Mouse (Mus musculus): Measurements from ENCODE around the gene Stab2.

DNA sequence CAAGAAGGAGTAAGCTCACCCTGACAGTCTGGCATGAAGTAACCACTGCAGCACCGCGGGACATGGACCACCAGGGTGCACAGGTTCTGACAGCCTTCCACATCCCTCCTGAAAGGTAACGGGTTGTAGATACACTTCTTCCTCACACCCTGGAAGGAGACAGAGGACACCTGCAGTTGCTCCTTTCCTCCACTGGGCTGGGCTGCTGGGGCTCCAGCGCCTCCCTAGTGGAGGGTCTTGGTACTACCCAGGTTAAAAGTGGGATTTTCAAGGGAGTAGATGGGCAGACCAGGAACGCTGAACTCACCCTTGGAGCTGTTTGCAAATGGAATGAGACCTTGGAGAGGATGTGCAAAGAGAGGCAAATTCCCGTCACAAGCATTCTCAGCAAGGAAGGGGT, 144.4 kb downstream of the Stab2 start:
- TF ChIP-seq JUND (conservative IDR thresholded peaks at IDR 0.05; ENCODE audit: low read depth, low read length) (no peak), EP300 (IDR thresholded peaks at IDR 0.05; ENCODE audit: low read length) (no peak), USF1 (IDR thresholded peaks at IDR 0.05; ENCODE audit: low read depth, low read length) (no peak), TBP (conservative IDR thresholded peaks at IDR 0.05; ENCODE audit: low read depth, low read length) (no peak), CTCF (conservative IDR thresholded peaks at IDR 0.05 in 1 of 2, IDR thresholded peaks at IDR 0.05 in 1 of 2; ENCODE audit: low read depth in 2 of 2, low read length in 2 of 2) (peak; percentile 39 to 88; a peak in 3 of 4 replicates), ETS1 (conservative IDR thresholded peaks at IDR 0.05; ENCODE audit: low read depth, low read length) (no peak), MAFK (IDR thresholded peaks at IDR 0.05; ENCODE audit: insufficient replicate concordance, low read length) (no peak), POLR2A (IDR thresholded peaks at IDR 0.05; ENCODE audit: low read depth, low read length) (no peak), SIN3A (IDR thresholded peaks at IDR 0.05; ENCODE audit: low read length) (no peak), ELF1 (IDR thresholded peaks at IDR 0.05; ENCODE audit: low read depth, low read length) (no peak), POLR2AphosphoS2 (IDR thresholded peaks at IDR 0.05; ENCODE audit: low read depth, low read length) (no peak), MAZ (IDR thresholded peaks at IDR 0.05; ENCODE audit: low read depth, low read length) (no peak), MYC (IDR thresholded peaks at IDR 0.05; ENCODE audit: low read depth, low read length) (no peak)
